Mouse (Mus musculus): Measurements from ENCODE around the gene Sarm1.

Sarm1 gene

DNA sequence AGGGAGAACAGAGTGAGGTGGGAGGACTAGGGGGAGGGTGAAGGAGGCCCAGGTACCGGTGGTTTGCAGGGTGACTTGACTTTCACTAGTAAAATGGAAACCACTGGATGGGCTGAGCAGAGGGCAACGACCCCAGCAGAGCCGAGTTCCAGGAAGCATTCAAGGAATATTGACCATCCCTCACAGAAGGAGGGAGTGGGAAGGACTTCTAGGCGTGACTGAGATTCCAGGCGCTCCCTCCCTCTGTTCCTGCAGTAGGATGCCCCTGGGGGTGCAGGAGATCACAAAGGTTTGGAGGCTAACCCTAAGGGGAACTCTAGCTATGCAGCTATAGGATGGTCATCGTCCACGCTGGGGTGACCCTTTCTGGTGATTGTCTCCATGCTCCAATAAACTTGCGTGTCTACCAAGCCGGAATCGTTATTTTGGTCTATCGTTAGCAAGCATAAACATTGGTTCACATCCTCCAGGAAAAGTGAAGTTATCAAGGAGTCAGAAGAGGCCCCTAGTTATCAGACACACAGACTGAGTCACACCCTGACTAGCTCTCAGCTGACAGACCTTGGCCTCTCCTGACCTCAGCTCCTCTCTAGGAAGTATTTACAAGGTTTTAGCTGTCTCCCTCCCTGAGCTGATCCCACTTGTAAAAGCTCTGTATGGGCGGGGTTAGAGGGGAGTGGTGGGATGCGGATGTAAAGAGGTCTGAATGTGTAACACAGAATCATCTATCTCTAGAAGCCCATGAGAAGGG lies 34.1 kb downstream of the Sarm1 start:
- DNase-seq (ENCODE audit: low read depth, low spot score) = no peak

DNA sequence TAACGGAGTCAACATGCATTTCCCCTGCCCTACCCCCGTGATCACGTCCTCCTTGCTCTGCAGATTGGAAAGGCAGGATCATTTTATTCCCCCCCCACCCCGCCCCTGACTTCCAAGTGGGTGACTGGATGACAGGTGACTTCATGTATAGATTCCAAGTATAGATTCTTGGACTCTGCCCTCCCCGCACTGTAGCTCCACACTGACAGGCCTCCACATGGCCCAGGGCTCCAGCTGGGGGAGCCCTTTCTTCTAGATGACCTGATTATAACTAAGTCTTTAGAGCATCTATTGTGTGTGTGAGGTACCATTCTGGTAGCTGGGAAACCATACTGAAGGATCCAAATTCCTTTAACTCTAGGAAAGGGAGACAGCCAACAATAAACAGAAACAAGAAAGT lies 34.9 kb downstream of the Sarm1 start:
- DNase-seq (ENCODE audit: low read depth, low spot score) = no peak

DNA sequence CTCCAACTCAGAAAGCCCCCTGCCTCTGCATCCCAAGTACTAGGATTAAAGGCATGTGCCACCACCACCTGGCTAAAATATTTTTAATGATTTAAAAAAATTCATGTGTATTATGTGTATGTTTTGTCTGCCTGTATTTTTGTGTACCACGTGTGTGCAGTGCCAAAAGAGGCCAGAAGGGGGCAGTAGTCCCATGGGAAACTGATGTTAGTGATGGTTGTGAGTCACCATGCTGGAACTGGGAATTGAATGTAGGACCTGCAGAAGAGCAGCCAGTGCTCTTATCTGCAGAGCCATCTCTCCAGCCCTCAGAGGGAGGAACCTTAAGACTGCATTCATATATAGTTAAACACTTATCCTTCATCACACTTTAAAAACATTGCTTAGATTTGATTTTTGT lies 35.7 kb downstream of the Sarm1 start:
- DNase-seq (ENCODE audit: low read depth, low spot score) = no peak

DNA sequence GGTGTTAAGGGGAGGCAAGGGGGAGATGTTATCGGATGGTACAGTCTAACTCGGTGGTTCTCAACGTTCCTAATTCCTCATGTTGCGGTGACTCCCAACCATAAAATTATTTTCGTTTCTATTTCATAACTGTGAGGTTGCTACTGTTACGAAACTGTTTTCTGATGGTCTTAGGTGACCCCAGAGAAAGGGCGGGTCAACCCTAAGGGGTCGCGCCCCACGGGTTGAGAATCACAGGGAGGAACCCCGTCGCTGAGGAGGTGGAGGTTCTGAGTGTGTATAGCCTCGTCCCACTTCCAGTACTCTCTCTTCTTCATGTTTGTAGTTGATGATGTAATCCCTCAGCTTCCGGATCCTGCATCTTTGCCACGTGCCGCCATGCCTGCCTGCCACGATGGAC lies 38.8 kb downstream of the Sarm1 start:
- no peak for DNase-seq (ENCODE audit: low read depth, low spot score)

DNA sequence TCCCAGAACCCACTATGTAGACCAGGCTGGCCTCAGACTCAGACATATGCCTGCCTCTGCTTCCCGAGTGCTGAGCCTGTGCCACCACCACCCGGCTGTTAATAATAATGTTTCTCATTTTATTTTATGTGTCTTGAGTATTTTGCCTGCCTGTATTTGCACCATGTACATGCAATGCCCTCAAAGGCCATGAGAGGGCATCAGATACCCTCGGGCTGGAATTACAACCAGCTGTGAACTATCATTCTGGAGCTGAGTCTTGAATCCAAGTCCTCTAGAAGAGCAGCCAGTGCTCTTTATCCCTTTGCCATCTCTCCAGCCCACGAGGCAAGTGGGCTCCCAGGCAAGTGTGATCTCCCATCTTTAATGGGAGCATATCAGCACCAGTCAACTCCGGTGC lies 42.2 kb downstream of the Sarm1 start:
- no peak for DNase-seq (ENCODE audit: low read depth, low spot score)

DNA sequence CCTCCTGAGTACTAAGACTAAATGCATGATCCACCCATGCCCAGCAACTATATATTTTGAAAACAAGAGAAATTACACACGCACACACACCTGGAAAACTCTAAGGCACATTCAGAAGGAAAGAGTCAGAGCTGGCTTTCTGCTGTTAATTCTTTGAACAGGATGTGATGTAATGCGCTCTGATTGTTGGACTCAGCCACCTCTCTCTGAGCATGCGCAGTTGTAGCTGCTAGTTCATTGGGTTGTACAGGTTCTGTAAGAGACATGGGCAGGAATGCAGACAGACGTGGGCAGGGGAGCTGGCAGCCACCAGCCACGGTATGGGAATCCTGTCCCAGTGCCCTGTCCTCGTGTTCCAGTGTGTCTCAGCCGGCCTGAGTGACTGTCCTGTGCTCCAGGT lies 43.3 kb downstream of the Sarm1 start:
- no peak for DNase-seq (ENCODE audit: low read depth, low spot score)

DNA sequence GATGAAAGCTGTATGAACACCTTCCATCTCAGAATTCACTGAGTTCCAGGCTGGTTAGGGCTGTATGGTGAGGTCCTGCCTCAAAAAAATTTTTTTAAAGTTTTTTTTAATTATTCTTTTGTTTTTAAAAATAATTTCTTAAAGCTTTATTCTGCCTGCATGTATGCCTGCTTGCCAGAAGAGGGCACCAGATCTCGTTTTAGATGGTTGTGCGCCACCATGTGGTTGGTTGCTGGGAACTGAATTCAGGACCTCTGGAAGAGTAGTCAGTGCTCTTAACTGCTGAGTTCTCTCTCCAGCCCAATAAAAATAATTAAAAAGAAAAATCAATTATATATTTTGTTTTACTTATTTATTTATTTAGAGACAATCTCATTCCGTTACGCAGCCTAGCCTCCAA lies 43.9 kb downstream of the Sarm1 start:
- peak; percentile 17 for DNase-seq (ENCODE audit: low read depth, low spot score)

DNA sequence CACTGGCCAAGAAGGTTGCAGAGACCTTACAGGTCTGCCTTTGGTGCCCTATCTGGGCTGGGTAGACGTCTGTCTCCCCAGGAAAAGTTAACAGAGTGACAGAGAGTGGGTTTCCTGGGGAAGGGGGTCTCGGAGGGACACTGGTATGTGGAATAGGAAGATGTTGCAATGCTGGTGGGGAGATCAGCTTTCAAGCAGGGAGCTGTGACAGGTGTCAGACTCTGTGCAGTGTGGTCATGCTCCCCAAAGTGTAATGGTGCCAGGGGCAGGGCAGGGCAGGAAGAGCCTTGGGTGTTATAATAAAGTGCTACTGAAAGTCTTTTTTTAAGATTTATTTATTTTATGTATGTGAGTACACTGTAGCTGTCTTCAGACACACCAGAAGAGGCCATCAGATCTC lies 47.2 kb downstream of the Sarm1 start:
- DNase-seq (ENCODE audit: low read depth, low spot score) = no peak

DNA sequence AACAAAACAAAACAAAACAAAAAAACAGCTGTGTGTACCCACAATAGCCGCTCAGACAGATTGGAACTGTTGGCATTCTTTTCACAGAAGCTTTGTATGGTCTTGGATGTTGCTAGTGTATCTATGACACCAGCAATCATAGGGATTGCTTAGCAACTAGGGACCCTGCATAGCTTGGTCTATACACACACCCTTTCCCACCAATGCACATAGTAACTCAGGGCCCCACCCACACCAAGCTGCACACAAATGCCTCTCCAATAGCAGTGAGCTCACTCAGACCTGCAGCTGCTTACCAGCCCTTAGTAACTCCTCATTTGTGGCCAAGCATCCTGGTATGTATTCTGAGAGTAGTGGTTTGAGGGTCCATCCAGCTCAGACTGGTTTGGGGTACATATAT lies 49.3 kb downstream of the Sarm1 start:
- no peak for DNase-seq (ENCODE audit: low read depth, low spot score)

DNA sequence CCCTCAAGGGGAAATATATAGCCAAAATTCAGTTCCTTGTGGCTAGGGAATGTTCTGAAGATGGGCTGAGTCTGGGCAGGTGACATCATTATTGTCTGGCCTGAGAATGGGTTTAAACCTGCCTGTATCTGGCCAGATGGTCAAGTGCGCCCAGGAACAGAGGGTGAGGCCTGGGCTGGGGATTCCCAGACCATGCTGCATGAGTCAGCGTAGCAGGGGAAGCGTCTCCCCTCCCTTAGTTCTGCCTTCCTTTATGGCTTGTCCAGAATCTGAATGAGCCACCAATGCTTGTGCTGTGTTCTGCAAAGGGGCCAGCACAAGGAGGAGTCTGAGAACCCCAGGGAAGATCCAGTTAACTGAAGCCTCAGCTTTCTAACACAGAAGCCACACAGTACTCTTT lies 50.4 kb downstream of the Sarm1 start:
- DNase-seq (ENCODE audit: low read depth, low spot score) = no peak

DNA sequence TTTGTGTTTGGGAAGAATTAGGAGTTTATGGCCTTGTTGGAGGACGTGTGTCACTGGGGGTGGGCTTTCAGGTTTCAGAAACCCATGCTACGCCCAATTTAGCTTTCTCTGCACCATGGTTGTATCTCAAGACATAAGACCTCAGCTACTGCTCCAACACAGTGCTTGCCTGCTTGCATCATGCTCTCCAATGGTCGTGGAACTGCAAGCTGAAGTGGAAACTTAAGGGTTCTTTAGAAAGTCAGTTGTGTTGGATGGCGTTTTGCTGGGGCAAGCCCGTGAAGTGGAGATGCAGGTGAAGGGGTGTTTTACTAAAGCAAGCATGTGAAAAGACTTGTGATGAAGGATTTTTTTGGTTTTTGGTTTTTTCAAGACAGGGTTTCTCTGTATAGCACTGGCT lies 54.4 kb downstream of the Sarm1 start:
- no peak for DNase-seq (ENCODE audit: low read depth, low spot score)

DNA sequence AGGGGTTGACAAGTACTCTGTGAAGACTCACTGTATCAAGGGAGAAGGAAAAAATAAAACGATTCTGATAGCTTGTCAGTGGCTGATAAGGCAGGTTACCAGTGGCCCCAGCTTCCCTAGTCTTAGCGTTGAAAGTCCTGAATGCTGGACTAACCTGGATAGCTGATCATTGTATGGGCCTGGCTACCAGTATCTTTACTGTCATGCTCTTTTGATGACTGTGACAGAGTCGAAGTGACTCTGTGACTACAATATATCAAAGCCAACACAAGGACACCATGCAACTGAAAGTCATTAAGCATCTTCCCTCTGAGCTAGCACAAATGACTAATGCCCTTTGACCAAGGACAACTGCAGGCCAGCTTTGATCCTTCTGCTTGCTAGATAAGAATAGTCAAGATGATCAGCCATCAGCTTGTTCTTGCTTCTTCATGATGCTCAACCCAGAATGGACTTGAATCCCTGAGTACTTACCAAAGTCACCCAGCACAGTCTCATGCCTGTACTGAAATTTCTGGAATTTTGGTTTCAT lies 59.1 kb downstream of the Sarm1 start:
- no peak for DNase-seq (ENCODE audit: low read depth, low spot score)

DNA sequence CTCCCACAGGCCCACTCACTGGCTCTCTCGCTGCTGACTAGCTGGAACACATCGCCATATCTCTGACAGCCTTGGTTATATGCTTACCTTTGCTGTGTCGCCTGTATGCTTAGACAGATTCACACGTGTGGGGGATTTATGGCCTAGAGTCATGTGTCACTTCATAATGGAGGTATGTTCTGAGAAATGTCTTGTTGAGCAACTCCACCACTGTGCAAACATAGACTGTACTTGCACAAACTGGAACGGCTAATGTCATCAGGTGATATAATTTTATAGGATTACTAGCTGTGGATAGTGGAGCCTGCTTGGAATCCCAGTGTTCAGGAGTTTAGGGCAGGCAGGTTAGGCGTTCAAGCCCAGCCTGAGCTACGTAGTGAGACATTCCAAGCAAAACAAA lies 60.4 kb downstream of the Sarm1 start:
- DNase-seq (ENCODE audit: low read depth, low spot score) = no peak

DNA sequence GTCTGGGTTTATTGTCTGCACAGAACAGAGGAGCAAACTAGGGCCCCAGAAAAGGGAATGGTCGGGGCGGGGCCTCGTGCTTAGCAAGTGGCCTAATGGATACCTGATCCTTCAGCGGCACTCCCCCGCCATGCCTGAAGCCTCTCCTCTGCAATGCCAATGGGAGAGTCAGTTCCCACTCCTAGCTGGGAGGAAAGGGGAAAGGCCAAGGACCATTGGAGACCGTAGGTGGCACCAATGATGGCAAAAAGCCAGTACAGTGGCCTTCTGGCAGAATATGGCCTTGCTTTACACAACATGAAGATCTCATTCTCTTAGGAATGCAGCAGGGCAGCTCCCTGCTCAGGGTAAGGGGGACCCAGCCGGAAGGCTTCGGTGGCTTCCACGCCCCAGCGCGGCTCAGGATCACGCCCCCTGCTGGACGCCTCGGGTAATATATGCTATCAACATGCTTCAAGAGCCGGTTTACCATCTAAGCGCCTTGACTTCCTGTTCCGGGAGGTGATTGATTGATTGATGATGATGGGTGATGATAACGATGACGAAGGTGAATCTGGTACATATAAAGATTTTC lies 61.7 kb downstream of the Sarm1 start:
- no peak for DNase-seq (ENCODE audit: low read depth, low spot score)

DNA sequence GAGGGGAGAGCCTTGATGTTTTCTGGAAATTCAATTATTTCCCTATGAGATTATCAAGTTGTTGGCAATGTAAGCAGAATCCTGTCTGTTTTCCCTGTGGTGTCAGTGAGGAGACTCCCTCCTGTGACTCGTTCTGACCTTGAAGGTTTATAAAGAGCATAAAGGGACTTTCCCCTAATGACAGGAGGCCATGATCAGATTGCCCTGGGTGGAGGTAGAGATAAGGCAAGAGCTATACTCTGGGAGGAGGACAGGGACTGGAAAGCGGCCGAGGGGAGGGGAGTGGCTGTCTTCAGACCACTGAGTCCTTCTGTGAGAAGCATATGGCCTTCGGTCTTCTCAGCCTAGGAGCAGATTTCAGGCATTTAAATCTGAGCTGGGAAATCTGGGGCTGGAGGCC lies 63.5 kb downstream of the Sarm1 start:
- DNase-seq (ENCODE audit: low read depth, low spot score) = no peak

DNA sequence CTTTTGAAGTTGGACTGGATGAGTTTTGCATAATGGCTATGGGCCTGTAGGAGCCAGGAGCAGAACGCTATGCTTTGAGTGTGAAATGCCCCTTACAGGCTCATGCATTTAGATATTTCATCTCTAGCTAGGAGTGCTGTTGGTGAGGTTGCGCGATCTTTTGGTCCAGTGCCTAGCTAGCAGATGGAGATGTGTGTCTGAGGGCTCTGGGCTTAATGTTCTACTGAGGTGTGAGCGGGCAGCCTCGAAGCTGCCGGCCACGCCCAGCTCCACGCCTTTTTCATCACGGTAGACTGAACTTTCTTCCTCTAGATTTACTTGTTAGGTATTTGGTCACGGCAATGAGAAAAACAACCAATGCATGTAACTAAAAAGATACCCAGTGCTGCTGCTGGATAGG lies 66.4 kb downstream of the Sarm1 start:
- DNase-seq (ENCODE audit: low read depth, low spot score) = no peak

DNA sequence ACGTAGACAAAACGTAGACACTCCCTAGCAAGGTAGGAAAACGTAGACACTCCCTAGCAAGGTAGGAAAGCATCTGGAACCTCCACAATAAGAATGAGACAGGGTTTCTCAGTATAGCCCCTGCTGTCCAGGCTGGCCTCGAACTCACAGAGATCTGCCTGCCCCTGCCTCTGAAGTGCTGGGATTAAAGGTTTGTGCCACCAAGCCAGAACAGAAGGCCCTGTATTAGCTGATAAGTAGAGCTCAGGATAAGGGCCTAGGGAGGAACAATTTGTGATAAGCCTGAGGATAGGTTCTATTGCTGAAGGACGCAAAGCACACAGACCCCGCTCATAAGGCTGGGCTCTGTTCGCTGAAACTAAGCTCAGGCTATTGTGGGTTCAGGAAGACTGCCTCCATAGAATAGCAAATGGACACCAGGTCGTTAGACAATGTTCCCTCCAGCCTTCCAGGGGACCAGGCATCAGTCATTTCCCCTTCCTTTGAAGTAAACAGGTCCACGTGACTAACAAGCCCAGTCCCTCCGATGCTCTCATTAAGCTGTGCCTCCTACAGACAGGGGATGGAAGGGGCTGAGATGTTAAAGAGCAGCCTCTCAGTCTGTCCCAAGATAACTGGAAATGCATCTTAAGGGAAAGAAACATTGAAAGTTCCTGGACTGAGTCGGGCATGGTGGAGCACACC lies 67.2 kb downstream of the Sarm1 start:
- DNase-seq (ENCODE audit: low read depth, low spot score) = no peak

DNA sequence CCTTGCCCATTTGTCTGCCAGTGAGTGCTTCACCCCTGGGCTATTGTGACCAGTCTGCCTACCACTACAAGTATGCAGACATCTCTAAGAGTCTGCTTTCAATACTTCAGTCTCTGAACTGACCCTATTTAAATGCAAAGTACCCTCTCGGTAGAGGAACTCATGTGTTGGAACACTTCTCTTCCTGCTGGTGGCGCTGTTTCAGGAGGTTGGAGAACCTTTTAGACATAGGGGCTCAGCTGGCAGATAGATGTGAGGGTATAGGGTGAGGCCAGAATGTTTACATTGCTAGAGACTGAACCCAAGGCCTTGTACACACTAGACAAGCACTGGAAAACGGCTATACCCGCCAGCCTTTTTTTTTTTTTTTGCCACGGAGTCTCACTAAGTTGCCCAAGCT lies 69.2 kb downstream of the Sarm1 start:
- no peak for DNase-seq (ENCODE audit: low read depth, low spot score)

DNA sequence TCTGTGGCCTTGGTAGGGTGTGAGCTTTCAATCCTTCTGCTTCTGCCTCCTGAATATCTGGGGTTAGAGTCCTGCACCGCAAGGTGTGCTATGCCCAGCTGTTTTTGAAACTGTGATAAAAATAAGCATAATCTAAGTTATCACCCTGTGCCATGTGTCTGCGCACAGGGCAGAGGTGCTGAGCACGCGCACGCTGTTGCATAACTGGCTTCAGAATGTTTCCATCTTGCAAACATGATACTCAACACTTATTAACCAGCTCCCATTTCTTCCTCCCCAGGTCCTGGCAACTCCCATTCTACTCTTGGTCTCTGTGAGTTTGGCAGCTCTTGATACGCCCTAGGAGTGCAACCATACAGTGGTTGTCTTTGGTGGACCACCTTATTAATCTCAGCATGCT lies 69.9 kb downstream of the Sarm1 start:
- no peak for DNase-seq (ENCODE audit: low read depth, low spot score)

DNA sequence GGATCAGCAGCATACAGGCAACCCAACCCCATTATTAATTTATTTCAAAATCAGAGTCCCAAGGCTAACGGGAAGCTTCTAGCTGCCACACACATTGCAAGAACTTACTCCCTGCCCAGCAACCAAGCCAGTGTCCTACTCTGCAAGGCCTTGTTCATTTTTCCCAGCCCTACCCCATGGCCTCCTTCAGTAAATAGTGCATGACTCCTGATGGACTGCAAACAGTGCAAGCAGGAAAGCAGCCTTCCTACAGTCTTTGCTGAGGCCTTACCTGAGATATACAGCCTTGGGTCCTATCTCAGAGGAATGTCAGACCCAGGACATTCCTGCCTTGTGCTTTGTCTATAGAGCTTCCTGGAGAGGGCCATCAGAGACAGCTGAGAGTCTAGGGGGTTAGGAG lies 72.0 kb downstream of the Sarm1 start:
- DNase-seq (ENCODE audit: low read depth, low spot score) = no peak

DNA sequence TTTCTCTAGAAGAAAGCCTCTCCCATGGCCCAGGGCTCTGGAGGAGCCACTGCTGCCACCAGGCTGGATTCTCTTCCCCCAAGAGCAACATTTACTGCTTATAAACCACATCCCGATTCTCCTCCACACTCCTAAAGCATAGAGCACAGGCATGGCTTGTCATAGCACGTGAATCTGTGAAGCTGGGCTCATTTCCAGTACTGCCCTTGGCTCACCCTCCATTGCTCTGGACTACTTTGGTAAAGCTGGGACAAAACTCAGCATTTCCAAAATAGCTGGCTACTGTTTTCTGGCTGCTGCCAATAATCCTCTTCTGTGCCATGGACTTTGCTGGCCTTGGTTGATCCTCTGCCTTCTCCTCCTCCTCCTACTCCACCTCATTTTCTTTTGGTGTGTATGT lies 73.2 kb downstream of the Sarm1 start:
- DNase-seq (ENCODE audit: low read depth, low spot score) = no peak
